Mouse (Mus musculus) gonadal fat pad, adult 2 months (tissue): ENCODE results near the gene Dennd1b. TPM values are rescaled to one million over a fixed set of nuclear protein-coding genes. Genes with fewer than 3 reads are reported as not detected.

ENCODE experiments used
- DNase-seq: peaks from one replicate; pipeline ENCODE4 v3.0.0-alpha.2; 2012; ENCODE audit warnings: low read depth
- polyA plus RNA-seq: library from polyadenylated mRNA; depleted of rRNA; stranded (reverse); fragments of >200 nt; gene quantifications from 2 replicates; pipeline ENCODE4 v1.2.3, GENCODE M21; 2012; rRNA removed

The Dennd1b gene
- polyA plus RNA-seq, 1 experiment: 8.4 TPM

- DNase-seq: no peak
Measured at GRCm38 (mm10) chr1:139180481-139181149, 217.4 kb downstream of the Dennd1b start.

- DNase-seq: no peak
Measured at GRCm38 (mm10) chr1:139192635-139193034, 229.4 kb downstream of the Dennd1b start.

GRCm38 (mm10) chr1:139194011-139194410, 230.8 kb downstream of the Dennd1b start:
- no peak for DNase-seq

GRCm38 (mm10) chr1:139194428-139195028, 231.3 kb downstream of the Dennd1b start:
- DNase-seq: no peak

- no peak for DNase-seq
Measured at GRCm38 (mm10) chr1:139203026-139203425, 239.8 kb downstream of the Dennd1b start.

GRCm38 (mm10) chr1:139206259-139206658, 243.0 kb downstream of the Dennd1b start:
- DNase-seq: no peak

- no peak for DNase-seq
Measured at GRCm38 (mm10) chr1:139209796-139210195, 246.6 kb downstream of the Dennd1b start.

GRCm38 (mm10) chr1:139210505-139210904, 247.3 kb downstream of the Dennd1b start:
- DNase-seq: no peak

GRCm38 (mm10) chr1:139215311-139215710, 252.1 kb downstream of the Dennd1b start:
- no peak for DNase-seq

- DNase-seq: no peak
Measured at GRCm38 (mm10) chr1:139223804-139224203, 260.6 kb downstream of the Dennd1b start.

GRCm38 (mm10) chr1:139224309-139224949, 261.2 kb downstream of the Dennd1b start:
- no peak for DNase-seq

Other genes with a start within 250 kb of the Dennd1b start
- 0.20 and 0.44 TPM in 2 replicates for gene Lhx9, start 114.9 kb upstream of the Dennd1b start, polyA plus RNA-seq
- gene 2310009B15Rik, start 106.6 kb upstream of the Dennd1b start, polyA plus RNA-seq: 30.1 and 31.3 TPM in 2 replicates